Mouse (Mus musculus): ENCODE data around the gene Ap4m1.

Ap4m1 gene

GRCm38 (mm10) chr5:138194755-138195345 is 23.0 kb downstream of the Ap4m1 start:
- peak; percentile 25 for DNase-seq (ENCODE audit: low read depth, low spot score)

- no peak for DNase-seq (ENCODE audit: low read depth, low spot score)
Measured at GRCm38 (mm10) chr5:138195463-138195862, 23.7 kb downstream of the Ap4m1 start.

GRCm38 (mm10) chr5:138199576-138199975 is 27.8 kb downstream of the Ap4m1 start:
- peak; percentile 60 for DNase-seq (ENCODE audit: low read depth, low spot score)

- no peak for DNase-seq (ENCODE audit: low read depth, low spot score)
Measured at GRCm38 (mm10) chr5:138202086-138202485, 30.3 kb downstream of the Ap4m1 start.

- DNase-seq (ENCODE audit: low read depth, low spot score): no peak
Measured at GRCm38 (mm10) chr5:138207253-138207652, 35.5 kb downstream of the Ap4m1 start.

- DNase-seq (ENCODE audit: low read depth, low spot score): no peak
Measured at GRCm38 (mm10) chr5:138207873-138208272, 36.1 kb downstream of the Ap4m1 start.

GRCm38 (mm10) chr5:138216632-138217031 is 44.8 kb downstream of the Ap4m1 start:
- DNase-seq (ENCODE audit: low read depth, low spot score): peak; percentile 28

- no peak for DNase-seq (ENCODE audit: low read depth, low spot score)
Measured at GRCm38 (mm10) chr5:138219864-138220263, 48.1 kb downstream of the Ap4m1 start.

GRCm38 (mm10) chr5:138222111-138222510 is 50.3 kb downstream of the Ap4m1 start:
- DNase-seq (ENCODE audit: low read depth, low spot score): peak; percentile 76

- DNase-seq (ENCODE audit: low read depth, low spot score): no peak
Measured at GRCm38 (mm10) chr5:138223287-138223686, 51.5 kb downstream of the Ap4m1 start.

GRCm38 (mm10) chr5:138225700-138226099 is 53.9 kb downstream of the Ap4m1 start, which contains the start of gene Nxpe5:
Gene Nxpe5, plus strand, starts transcription at chr5:138225898.
- no peak for DNase-seq (ENCODE audit: low read depth, low spot score)

GRCm38 (mm10) chr5:138226491-138226890 is 54.7 kb downstream of the Ap4m1 start:
- no peak for DNase-seq (ENCODE audit: low read depth, low spot score)

GRCm38 (mm10) chr5:138227367-138227766 is 55.6 kb downstream of the Ap4m1 start:
- no peak for DNase-seq (ENCODE audit: low read depth, low spot score)

- peak; percentile 75 for DNase-seq (ENCODE audit: low read depth, low spot score)
Measured at GRCm38 (mm10) chr5:138228026-138228425, 56.2 kb downstream of the Ap4m1 start.

- no peak for DNase-seq (ENCODE audit: low read depth, low spot score)
Measured at GRCm38 (mm10) chr5:138229511-138229910, 57.7 kb downstream of the Ap4m1 start.
